Mouse (Mus musculus) Patski (cell line): ENCODE measurements around the gene Tpst1. TPM values are rescaled to one million over a fixed set of nuclear protein-coding genes. Genes with fewer than 3 reads are reported as not detected.

Experiments used
- ATAC-seq: fragments of 100-300 bp; one replicate; pipeline ENCODE4 v1.8.0; 2021
- CTCF ChIA-PET: fragments of 350-600 bp; sonication (Branson Sonifier 250); formaldehyde crosslinking; loops from one replicate; lab custom pipeline; 2022; ENCODE audit warnings: inconsistent platforms; lab: Charles Lee
- POLR2A ChIA-PET: fragments of 350-600 bp; sonication (Branson Sonifier 250); formaldehyde crosslinking; loops from one replicate; lab custom pipeline; 2022; ENCODE audit warnings: antibody characterized with exemption, inconsistent platforms; lab: Charles Lee
- DNase-seq: peaks from one replicate; pipeline ENCODE4 v3.0.0-alpha.2; 2011; ENCODE audit warnings: low read depth, low spot score
- H3K27me3 ChIP-seq: fragments of 371-371 bp; one replicate; pipeline ENCODE4 v1.5.1; 2021
- CTCF ChIP-seq: fragments of 100-300 bp; IDR thresholded peaks from one replicate; pipeline ENCODE4 v1.5.1; 2021
- in situ Hi-C: fragments of 300-500 bp; cut with MboI; formaldehyde crosslinking; loops from 3 replicates; pipeline ENCODE4 v1.11.1; 2018; ENCODE audit warnings: low pct_unique_long_range_greater_than_20kb, mixed read lengths
- polyA plus RNA-seq: library from polyadenylated mRNA; unstranded; gene quantifications from one replicate; pipeline ENCODE4 v1.2.3, GENCODE M21; 2021

Tpst1 gene
- polyA plus RNA-seq, 1 experiment from 2014 or later: 18.3 TPM

- no peaks in the 10 kb centered on the region for H3K27me3 ChIP-seq
- in situ Hi-C loops: no loop called here
- CTCF ChIA-PET: interaction anchor here (1.1 kb wide), 1 partner anchor 11 kb away, joined by 8 read pairs; no protein-coding TSS in a partner anchor
- POLR2A ChIA-PET: interaction anchor here (1.3 kb wide), 1 partner anchor 11 kb away, joined by 3 read pairs; no protein-coding TSS in a partner anchor
- no peak for DNase-seq
- ATAC-seq: no peak
- no peak for TF ChIP-seq CTCF
These were observed 107.2 kb downstream of the Tpst1 start for GRCm38 (mm10) chr5:130180362-130180761.

DNA sequence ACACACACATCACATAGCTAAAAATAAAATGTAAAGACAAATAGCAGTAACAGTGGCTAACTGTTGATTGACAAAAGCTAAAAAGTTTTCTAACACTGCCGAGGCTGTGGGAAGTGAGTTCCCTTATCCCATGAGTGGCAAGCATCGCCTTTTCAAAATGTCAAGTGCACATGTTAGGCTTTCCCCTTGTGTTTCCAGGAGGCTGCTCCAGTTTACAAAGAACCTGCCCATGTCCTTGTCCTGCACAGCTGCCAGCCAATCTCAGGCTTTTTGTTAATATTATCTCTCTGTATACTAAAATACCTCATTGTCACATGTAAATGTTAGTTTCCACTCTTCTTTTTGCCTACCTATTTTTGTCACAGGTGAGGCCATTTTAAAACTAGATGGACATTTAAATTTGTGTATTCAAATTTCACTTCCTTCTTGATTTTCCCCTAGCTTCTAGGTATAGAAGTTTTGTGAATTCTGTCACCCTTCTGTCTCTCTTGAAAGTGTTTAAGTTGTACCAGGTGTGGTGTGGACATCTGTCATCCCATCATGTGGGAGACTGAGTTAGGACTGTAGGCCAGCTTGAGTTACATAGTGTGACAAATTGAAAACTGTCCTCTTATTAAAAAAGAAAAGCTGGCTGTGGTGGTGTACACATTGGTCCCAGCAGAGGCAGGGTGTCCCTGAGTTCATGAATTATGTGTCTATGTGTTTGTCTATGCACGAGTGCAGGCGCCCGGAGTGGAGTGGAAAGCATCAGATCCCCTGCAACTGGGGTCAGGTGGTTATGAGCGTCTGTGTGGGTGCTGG lies 108.8 kb downstream of the Tpst1 start:
- POLR2A ChIA-PET: interaction anchor here (0.6 kb wide), 1 partner anchor 19 kb away, joined by 3 read pairs; no protein-coding TSS in a partner anchor
- ATAC-seq (no peak), DNase-seq (no peak)
- CTCF ChIA-PET: interaction anchor here (1.1 kb wide), 1 partner anchor 12 kb away, joined by 3 read pairs; no protein-coding TSS in a partner anchor
- no peaks in the 10 kb centered on the region for H3K27me3 ChIP-seq
- no peak for TF ChIP-seq CTCF
- in situ Hi-C loops: no loop called here

DNA sequence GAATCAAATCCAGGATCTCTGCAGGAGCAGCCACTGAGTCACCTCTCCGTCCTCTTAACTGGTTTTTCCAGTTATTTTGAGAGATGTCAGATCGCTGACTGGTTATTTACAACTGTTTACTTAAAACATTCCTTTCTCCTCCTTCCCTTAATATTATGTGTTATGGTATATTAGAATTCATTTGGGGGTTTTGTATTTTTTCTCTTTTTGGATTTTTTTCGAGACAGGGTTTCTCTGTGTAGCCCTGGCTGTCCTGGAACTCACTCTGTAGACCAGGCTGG lies 109.4 kb downstream of the Tpst1 start:
- ChIA-PET POLR2A (no interaction called here), CTCF (interaction anchor here (1.1 to 1.8 kb wide), 2 partner anchors 9 to 12 kb away, joined by 3 to 5 read pairs; no protein-coding TSS in a partner anchor)
- H3K27me3 ChIP-seq: no peaks in the 10 kb centered on the region
- TF ChIP-seq CTCF: no peak
- ATAC-seq (no peak), DNase-seq (no peak)
- in situ Hi-C loops: no loop called here

GRCm38 (mm10) chr5:130184193-130184856 lies 111.2 kb downstream of the Tpst1 start:
- no peak for ATAC-seq

DNA sequence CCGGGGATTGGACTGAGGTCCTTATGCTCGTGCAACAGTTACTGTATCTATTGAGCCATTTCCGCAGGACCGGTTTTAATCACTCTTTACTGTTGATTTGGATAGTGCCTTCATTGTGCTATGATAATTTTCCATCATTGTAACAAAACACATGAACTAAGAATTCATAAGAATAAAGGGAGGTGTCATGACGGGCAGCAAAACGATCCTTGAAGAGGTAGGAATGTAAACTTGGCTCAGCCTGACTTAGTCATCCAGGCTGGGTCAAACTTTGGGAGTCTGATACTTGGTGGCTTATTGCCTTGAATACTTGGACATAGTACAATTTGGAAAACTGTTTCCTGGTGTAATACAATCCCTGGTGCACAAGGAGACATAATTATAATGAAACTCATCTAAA lies 112.2 kb downstream of the Tpst1 start:
- TF ChIP-seq CTCF: no peak
- H3K27me3 ChIP-seq: no peaks in the 10 kb centered on the region
- ATAC-seq (no peak), DNase-seq (no peak)
- ChIA-PET CTCF (interaction anchor here (1.0 to 2.1 kb wide), 3 partner anchors 10 to 13 kb away, joined by 3 to 7 read pairs (median 6); no protein-coding TSS in a partner anchor), POLR2A (no interaction called here)
- in situ Hi-C loops: no loop called here

More at GRCm38 (mm10) chr5:130184193-130184856, 111.2 kb downstream of the Tpst1 start:
- DNase-seq: no peak
- no peak for TF ChIP-seq CTCF
- ChIA-PET POLR2A (interaction anchor here (1.0 to 1.6 kb wide), 3 partner anchors 11 to 15 kb away, joined by 3 to 4 read pairs (median 4); no protein-coding TSS in a partner anchor), CTCF (interaction anchor here (1.0 to 2.1 kb wide), 4 partner anchors 9 to 14 kb away, joined by 3 to 7 read pairs (median 6); no protein-coding TSS in a partner anchor)
- no peaks in the 10 kb centered on the region for H3K27me3 ChIP-seq
- in situ Hi-C loops: no loop called here

Other genes with a start within 250 kb of the Tpst1 start
- gene Sumf2, start 226.3 kb upstream of the Tpst1 start, polyA plus RNA-seq: 112 TPM
- gene Chchd2, start 185.9 kb upstream of the Tpst1 start, polyA plus RNA-seq: 686 TPM
- gene Zbed5, start 177.6 kb upstream of the Tpst1 start, polyA plus RNA-seq: 4.0 TPM
- 4.4 TPM for gene Phkg1, start 174.8 kb upstream of the Tpst1 start, polyA plus RNA-seq
- gene Nupr1l, start 164.8 kb upstream of the Tpst1 start, polyA plus RNA-seq: 5.8 TPM
- gene Vkorc1l1, start 131.4 kb upstream of the Tpst1 start, polyA plus RNA-seq: 32.3 TPM
- gene Gusb, start 70.3 kb upstream of the Tpst1 start, polyA plus RNA-seq: 63.8 TPM
- gene Asl, start 44.1 kb upstream of the Tpst1 start, polyA plus RNA-seq: 83.6 TPM
- gene Crcp, start 44.0 kb upstream of the Tpst1 start, polyA plus RNA-seq: 39.7 TPM
- 5.1 TPM for gene Kctd7, start 71.5 kb downstream of the Tpst1 start, polyA plus RNA-seq
- 33.6 TPM for gene Rabgef1, start 98.5 kb downstream of the Tpst1 start, polyA plus RNA-seq
- gene Tmem248, start 143.8 kb downstream of the Tpst1 start, polyA plus RNA-seq: 62.9 TPM
- gene Sbds, start 182.2 kb downstream of the Tpst1 start, polyA plus RNA-seq: 93.7 TPM
- gene Tyw1, start 182.3 kb downstream of the Tpst1 start, polyA plus RNA-seq: 34.0 TPM